Mouse (Mus musculus): Measurements from ENCODE around the gene Ehmt1. TPM values are rescaled to one million over a fixed set of nuclear protein-coding genes. Genes with fewer than 3 reads are reported as not detected.
"Not testable (repeated sequence)": the region's sequence is repeated elsewhere in the genome, so short reads cannot be mapped to it uniquely, and the experiment has no call there.

Gene Ehmt1
- 95.5 and 97.4 TPM in 2 replicates for polyA plus RNA-seq (2014; fragmentation: Nextera tagmentation; extraction: Ambion mirVana)

DNA sequence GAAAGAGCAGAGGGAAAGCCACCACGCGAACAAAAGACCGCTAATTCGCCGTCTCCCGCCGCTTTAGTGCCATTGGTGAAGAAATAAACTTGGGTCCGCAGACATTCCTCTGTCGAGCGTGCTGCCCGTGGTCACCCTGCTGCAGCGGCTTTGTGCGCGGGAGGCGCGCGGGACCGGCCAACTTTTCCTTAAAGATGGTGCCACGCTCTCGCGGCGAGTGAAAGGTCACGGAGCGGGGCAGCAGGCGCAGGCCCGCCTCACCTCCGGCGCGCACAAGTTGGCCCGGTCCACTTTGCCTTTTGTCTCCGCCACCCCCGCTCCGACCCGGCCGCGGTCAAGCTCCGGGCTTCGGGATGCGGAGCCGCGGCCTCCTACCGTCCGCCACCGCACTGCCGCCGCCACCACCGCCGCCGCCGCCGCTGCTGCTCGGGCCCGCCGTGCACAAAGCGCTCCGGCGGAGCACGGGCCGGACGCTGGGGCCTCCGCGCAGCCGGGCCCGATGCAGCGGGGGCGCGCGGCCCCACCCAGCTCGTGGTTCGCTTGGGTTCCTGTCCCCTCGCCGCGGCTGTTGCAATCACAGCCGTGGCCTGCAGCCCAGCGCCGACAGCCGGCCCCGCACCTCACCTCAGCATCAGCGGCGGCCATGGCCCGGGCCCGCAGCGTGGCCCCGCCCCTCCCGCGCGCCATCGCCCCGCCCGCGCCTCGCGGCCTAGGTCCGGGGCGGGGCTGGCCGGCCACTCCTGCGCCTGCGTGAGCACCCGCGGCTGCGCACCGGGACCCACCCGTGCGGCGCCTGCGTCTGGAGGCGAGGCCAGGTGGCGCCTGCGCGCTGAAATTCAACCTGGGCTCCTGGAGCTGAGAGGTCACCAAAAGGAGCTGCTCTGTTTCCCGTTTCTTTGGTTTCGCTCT lies at the start of gene Ehmt1:
Gene Ehmt1 (minus strand): TSS at position 685 of the 909 bp plus-strand sequence.
- peak within 1 kb of the TSS; percentile 99 for H3K9ac ChIP-seq (replicated peaks; ENCODE audit: low read length)
- no peaks in the 10 kb centered on the region for H3K4me1 ChIP-seq (ENCODE audit: control insufficient read depth, insufficient read depth, low read length)
- peak within 1 kb of the TSS; percentile 94 for H3K27ac ChIP-seq (replicated peaks; ENCODE audit: low read depth, low read length)
- H3K4me3 ChIP-seq (ENCODE audit: low read depth, low read length) = peak within 1 kb of the TSS; percentile 98
- no peaks in the 10 kb centered on the region for H3K9me3 ChIP-seq (replicated peaks; ENCODE audit: control insufficient read depth, low read length)
- ATAC-seq (replicated peaks; ENCODE audit: insufficient number of reproducible peaks, low FRiP score, low TSS enrichment, low read depth) = peak; percentile 95
- no peaks in the 10 kb centered on the region for H3K27me3 ChIP-seq (ENCODE audit: control insufficient read depth, insufficient read depth, low read length)
- WGBS = under 1% methylated on average over 68 of the region's 112 CpGs
- H3K36me3 ChIP-seq (replicated peaks; ENCODE audit: control insufficient read depth, insufficient read depth, low read depth, low read length) = no peaks in the 10 kb centered on the region
- DNase-seq (ENCODE audit: low spot score) = peak; percentile 95
- H3K4me2 ChIP-seq (ENCODE audit: low read depth, low read length) = peak within 1 kb of the TSS; percentile 44

DNA sequence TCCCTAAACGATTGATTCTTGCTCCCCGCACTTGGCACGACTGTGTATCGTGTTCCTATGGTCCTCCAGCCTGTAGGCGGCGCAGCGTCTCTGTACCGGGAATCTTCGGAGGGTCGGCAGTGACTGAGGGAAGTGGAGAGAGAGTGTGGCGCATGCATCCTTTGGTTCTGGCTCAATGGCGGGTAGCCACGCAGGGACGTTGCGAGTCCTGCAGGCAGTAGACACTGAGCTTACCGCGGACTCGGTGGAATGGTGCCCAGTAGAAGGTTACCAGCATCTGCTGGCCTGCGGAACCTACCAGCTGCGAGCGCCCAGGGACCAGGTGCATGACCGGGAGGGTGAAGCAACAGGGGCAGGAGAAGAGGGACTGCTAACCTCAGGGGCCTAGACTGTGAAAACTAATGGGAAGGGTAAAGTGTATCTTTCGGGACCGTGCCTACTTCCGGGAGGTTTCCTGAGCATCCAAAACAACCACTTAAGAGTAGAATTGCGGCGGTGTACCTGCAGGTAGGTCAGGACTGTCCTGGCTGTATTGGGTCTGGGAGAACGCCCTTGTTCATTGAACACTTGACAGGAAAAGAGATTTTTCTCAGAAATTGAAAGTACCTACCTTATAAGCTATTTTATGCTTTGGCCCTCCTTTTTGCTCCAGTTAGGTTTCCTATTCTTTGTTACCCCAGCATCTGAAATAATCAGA lies 43.0 kb upstream of the Ehmt1 start, which contains the start of gene Dph7:
Gene Dph7 (plus strand): TSS at position 97 of the 697 bp plus-strand sequence.
- H3K9me3 ChIP-seq (replicated peaks; ENCODE audit: control insufficient read depth, low read length) = no peaks in the 10 kb centered on the region
- H3K4me1 ChIP-seq (ENCODE audit: control insufficient read depth, insufficient read depth, low read length) = no peaks in the 10 kb centered on the region
- H3K4me3 ChIP-seq (ENCODE audit: low read depth, low read length) = peak within 1 kb of the TSS; percentile 74
- peak within 1 kb of the TSS; percentile 90 for H3K9ac ChIP-seq (replicated peaks; ENCODE audit: low read length)
- ATAC-seq (replicated peaks; ENCODE audit: insufficient number of reproducible peaks, low FRiP score, low TSS enrichment, low read depth) (peak; percentile 85), DNase-seq (ENCODE audit: low spot score) (peak; percentile 93)
- no peaks in the 10 kb centered on the region for H3K27me3 ChIP-seq (ENCODE audit: control insufficient read depth, insufficient read depth, low read length)
- peak within 1 kb of the TSS; percentile 63 for H3K4me2 ChIP-seq (ENCODE audit: low read depth, low read length)
- H3K36me3 ChIP-seq (replicated peaks; ENCODE audit: control insufficient read depth, insufficient read depth, low read depth, low read length) = peaks cover 11% of the 10 kb centered on the region
- WGBS = under 1% methylated on average over 28 of the region's 28 CpGs
- no peak within 1 kb of the TSS for H3K27ac ChIP-seq (replicated peaks; ENCODE audit: low read depth, low read length)

GRCm38 (mm10) chr2:24960910-24961309 lies 41.5 kb upstream of the Ehmt1 start:
- H3K36me3 ChIP-seq (replicated peaks; ENCODE audit: control insufficient read depth, insufficient read depth, low read depth, low read length) = peaks cover 14% of the 10 kb centered on the region
- no peaks in the 10 kb centered on the region for H3K9me3 ChIP-seq (replicated peaks; ENCODE audit: control insufficient read depth, low read length)
- no peak for ATAC-seq (replicated peaks; ENCODE audit: insufficient number of reproducible peaks, low FRiP score, low TSS enrichment, low read depth)
- DNase-seq (ENCODE audit: low spot score) = peak; percentile 42
- no peak overlapping the region for H3K4me2 ChIP-seq (ENCODE audit: low read depth, low read length)
- H3K27ac ChIP-seq (replicated peaks; ENCODE audit: low read depth, low read length) = no peak overlapping the region
- no peak overlapping the region for H3K4me3 ChIP-seq (ENCODE audit: low read depth, low read length)
- no peak overlapping the region for H3K9ac ChIP-seq (replicated peaks; ENCODE audit: low read length)
- no peaks in the 10 kb centered on the region for H3K27me3 ChIP-seq (ENCODE audit: control insufficient read depth, insufficient read depth, low read length)
- 31% methylated on average over 3 of the region's 3 CpGs for WGBS
- H3K4me1 ChIP-seq (ENCODE audit: control insufficient read depth, insufficient read depth, low read length) = no peaks in the 10 kb centered on the region

DNA sequence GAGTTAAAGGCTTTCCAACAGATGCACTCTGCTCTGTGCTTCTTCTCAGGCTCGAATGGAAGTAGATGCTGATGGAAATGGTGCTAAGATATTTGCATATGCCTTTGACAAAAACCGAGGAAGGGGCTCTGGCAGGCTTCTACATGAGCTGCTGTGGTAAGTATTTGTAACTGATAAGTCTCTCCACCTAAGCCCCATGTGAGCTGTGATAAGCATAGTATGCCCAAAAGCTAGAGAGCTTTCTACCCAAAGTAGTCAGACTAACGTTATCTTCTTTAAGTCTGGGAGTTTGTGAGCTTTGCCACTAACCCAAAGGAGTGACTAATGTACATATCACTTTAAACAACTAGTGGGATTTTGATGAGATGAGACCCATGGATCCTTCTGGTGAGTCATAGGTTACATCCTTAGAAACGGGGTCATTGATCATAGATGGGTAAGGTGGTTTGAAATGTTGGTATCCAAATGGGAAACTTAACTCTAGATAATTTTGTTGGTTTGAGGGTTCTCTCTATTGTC lies 33.2 kb upstream of the Ehmt1 start:
- Histone ChIP-seq H3K9me3 (replicated peaks; ENCODE audit: control insufficient read depth, low read length) (no peaks in the 10 kb centered on the region), H3K4me1 (ENCODE audit: control insufficient read depth, insufficient read depth, low read length) (peaks cover 2% of the 10 kb centered on the region; the same call in 1 of the 2 replicates), H3K27ac (replicated peaks; ENCODE audit: low read depth, low read length) (no peak overlapping the region), H3K36me3 (replicated peaks; ENCODE audit: control insufficient read depth, insufficient read depth, low read depth, low read length) (peaks cover 3% of the 10 kb centered on the region), H3K27me3 (ENCODE audit: control insufficient read depth, insufficient read depth, low read length) (no peaks in the 10 kb centered on the region), H3K4me3 (ENCODE audit: low read depth, low read length) (no peak overlapping the region), H3K4me2 (ENCODE audit: low read depth, low read length) (no peak overlapping the region), H3K9ac (replicated peaks; ENCODE audit: low read length) (no peak overlapping the region)
- ATAC-seq (replicated peaks; ENCODE audit: insufficient number of reproducible peaks, low FRiP score, low TSS enrichment, low read depth) (no peak), DNase-seq (ENCODE audit: low spot score) (no peak)
- WGBS = 89% methylated on average over 4 of the region's 4 CpGs

- Histone ChIP-seq H3K4me2 (ENCODE audit: low read depth, low read length) (peak overlapping the region; percentile 88), H3K4me3 (ENCODE audit: low read depth, low read length) (peak overlapping the region; percentile 91), H3K4me1 (ENCODE audit: control insufficient read depth, insufficient read depth, low read length) (peaks cover 2% of the 10 kb centered on the region; the same call in 1 of the 2 replicates), H3K27me3 (ENCODE audit: control insufficient read depth, insufficient read depth, low read length) (no peaks in the 10 kb centered on the region), H3K9me3 (replicated peaks; ENCODE audit: control insufficient read depth, low read length) (no peaks in the 10 kb centered on the region), H3K27ac (replicated peaks; ENCODE audit: low read depth, low read length) (no peak overlapping the region; the same call in 1 of the 2 replicates), H3K36me3 (replicated peaks; ENCODE audit: control insufficient read depth, insufficient read depth, low read depth, low read length) (no peaks in the 10 kb centered on the region; the same call in none of the 2 replicates), H3K9ac (replicated peaks; ENCODE audit: low read length) (peak overlapping the region; percentile 81)
- ATAC-seq (replicated peaks; ENCODE audit: insufficient number of reproducible peaks, low FRiP score, low TSS enrichment, low read depth) (no peak), DNase-seq (ENCODE audit: low spot score) (peak; percentile 28)
- 0% methylated on average over 31 of the region's 31 CpGs for WGBS
Observed at GRCm38 (mm10) chr2:24950189-24950535, 30.7 kb upstream of the Ehmt1 start.

DNA sequence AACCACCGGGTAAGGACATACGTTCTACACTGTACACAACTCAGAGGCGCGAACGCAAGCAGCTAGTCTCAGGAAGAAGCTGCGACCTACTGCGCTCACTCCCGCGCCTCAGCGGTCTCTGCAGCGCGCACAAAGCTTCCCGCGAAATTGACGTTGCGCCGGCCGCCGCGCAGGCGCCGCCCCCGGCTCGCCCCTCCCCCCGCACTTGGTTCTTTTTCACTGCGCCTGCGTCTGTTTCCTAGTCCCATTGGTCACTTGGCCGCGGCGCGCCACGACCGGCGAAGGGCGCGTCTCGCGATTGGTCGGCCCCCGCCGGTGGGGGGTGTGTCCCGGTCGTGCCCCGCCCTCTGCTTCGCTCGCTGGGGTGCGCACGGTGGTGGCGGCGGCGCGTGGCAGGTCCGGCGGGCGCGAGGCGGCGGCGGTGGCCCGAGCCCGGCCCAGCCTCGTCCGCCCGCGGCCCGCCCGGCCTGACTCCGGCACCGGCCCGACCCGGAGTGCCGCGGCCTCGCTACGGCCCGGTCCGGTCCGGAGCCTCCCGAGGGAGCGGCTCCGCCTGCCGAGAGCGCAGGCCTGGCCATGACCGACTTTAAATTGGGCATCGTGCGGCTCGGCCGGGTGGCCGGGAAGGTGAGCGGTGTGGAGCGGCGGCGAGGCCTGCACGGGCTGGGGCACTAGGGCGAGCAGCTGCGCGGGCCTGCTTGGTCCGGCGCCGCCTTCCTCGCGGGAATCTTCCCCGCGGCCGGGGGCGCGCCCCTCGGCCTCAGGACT lies 30.2 kb upstream of the Ehmt1 start, which contains the start of gene Zmynd19:
Gene Zmynd19 (plus strand): TSS at position 372 of the 768 bp plus-strand sequence.
- WGBS = under 1% methylated on average over 60 of the region's 108 CpGs
- peak; percentile 93 for ATAC-seq (replicated peaks; ENCODE audit: insufficient number of reproducible peaks, low FRiP score, low TSS enrichment, low read depth)
- H3K27me3 ChIP-seq (ENCODE audit: control insufficient read depth, insufficient read depth, low read length) = no peaks in the 10 kb centered on the region

DNA sequence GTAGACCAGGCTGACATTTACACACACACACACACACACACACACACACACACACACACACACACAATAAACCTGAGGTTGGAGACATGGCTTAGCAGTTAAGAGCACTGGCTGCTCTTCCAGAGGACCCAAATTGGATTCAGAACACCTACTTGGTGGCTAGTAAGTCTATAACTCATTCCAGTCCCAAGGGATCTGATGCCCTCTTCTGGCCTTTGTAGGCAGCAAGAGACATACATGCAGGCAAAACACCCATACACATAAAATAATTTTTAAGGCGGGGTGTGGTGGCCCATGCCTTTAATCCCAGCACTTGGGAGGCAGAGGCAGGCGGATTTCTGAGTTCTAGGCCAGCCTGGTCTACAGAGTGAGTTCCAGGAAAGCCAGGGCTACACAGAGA lies 24.9 kb upstream of the Ehmt1 start:
- not testable (repeated sequence) for H3K36me3 ChIP-seq (replicated peaks; ENCODE audit: control insufficient read depth, insufficient read depth, low read depth, low read length); H3K27me3 ChIP-seq (ENCODE audit: control insufficient read depth, insufficient read depth, low read length); H3K27ac ChIP-seq (replicated peaks; ENCODE audit: low read depth, low read length); H3K4me3 ChIP-seq (ENCODE audit: low read depth, low read length); DNase-seq (ENCODE audit: low spot score); ATAC-seq (replicated peaks; ENCODE audit: insufficient number of reproducible peaks, low FRiP score, low TSS enrichment, low read depth); H3K4me2 ChIP-seq (ENCODE audit: low read depth, low read length); H3K4me1 ChIP-seq (ENCODE audit: control insufficient read depth, insufficient read depth, low read length); H3K9ac ChIP-seq (replicated peaks; ENCODE audit: low read length); H3K9me3 ChIP-seq (replicated peaks; ENCODE audit: control insufficient read depth, low read length)
- 65% methylated on average over 2 of the region's 2 CpGs for WGBS

More for the DNA sequence above, 30.2 kb upstream of the Ehmt1 start, which contains the start of gene Zmynd19:
- Histone ChIP-seq H3K36me3 (replicated peaks; ENCODE audit: control insufficient read depth, insufficient read depth, low read depth, low read length) (no peaks in the 10 kb centered on the region; the same call in none of the 2 replicates), H3K9ac (replicated peaks; ENCODE audit: low read length) (peak within 1 kb of the TSS; percentile 81), H3K27ac (replicated peaks; ENCODE audit: low read depth, low read length) (no peak within 1 kb of the TSS; the same call in 1 of the 2 replicates), H3K4me3 (ENCODE audit: low read depth, low read length) (peak within 1 kb of the TSS; percentile 91), H3K4me2 (ENCODE audit: low read depth, low read length) (peak within 1 kb of the TSS; percentile 88), H3K9me3 (replicated peaks; ENCODE audit: control insufficient read depth, low read length) (no peaks in the 10 kb centered on the region), H3K4me1 (ENCODE audit: control insufficient read depth, insufficient read depth, low read length) (peaks cover 2% of the 10 kb centered on the region; the same call in 1 of the 2 replicates)
- peak; percentile 99 for DNase-seq (ENCODE audit: low spot score)
